Mouse (Mus musculus) common myeloid progenitor, adult 5-6 weeks (primary cell): ENCODE data around the gene Dnajc27. TPM values are rescaled to one million over a fixed set of nuclear protein-coding genes. Genes with fewer than 3 reads are reported as not detected.

Source experiments
- total RNA-seq: library from RNA; stranded (forward); fragments of 200-1000, 187-1606 nt; gene quantifications from 2 replicates; pipeline ENCODE4 v1.2.3, GENCODE M21; 2017

Gene Dnajc27
- total RNA-seq, 1 experiment from 2014 or later = 9.2 TPM

Other genes starting within 250 kb of the Dnajc27 start
- 1.7 TPM in 1 of 2 replicates, not detected in the other for gene Pomc, start 127.6 kb upstream of the Dnajc27 start, total RNA-seq
- 1.3 and 1.4 TPM in 2 replicates for gene Efr3b, start 43.7 kb upstream of the Dnajc27 start, total RNA-seq
- 0.58 and 2.0 TPM in 2 replicates for gene Adcy3, start 50.5 kb downstream of the Dnajc27 start, total RNA-seq
- gene Ptrhd1, start 151.4 kb downstream of the Dnajc27 start, total RNA-seq = 3.1 and 4.4 TPM in 2 replicates
- 37.6 and 44.2 TPM in 2 replicates for gene Cenpo, start 151.7 kb downstream of the Dnajc27 start, total RNA-seq